Mouse (Mus musculus) heart, embryonic 15.5 days (tissue): ENCODE measurements at regions not wholly inside any gene's neighbourhood (a gene's known extent, or its start where the extent isn't known, plus 50 kb on each side); places are given as distances from the start of the nearest gene placed in this dataset.

Experiments used
- ATAC-seq: fragments of 200-750 bp; cut with Nextera tagmentation; replicated peaks from 2 replicates; pipeline ENCODE4 v1.8.0; 2017; ENCODE audit warnings: low read depth, moderate TSS enrichment; ENCODE audit not compliant: insufficient number of reproducible peaks, insufficient read depth, low FRiP score
- H3K27ac ChIP-seq: fragments of 300-500 bp; sonication (generic); 2 replicates; pipeline ENCODE4 v1.5.1; 2015; ENCODE audit warnings: mild to moderate bottlenecking, inconsistent platforms
- H3K27me3 ChIP-seq: fragments of 300-500 bp; sonication (generic); 2 replicates; pipeline ENCODE4 v1.6.1; 2015; ENCODE audit warnings: inconsistent platforms
- H3K36me3 ChIP-seq: fragments of 300-500 bp; sonication (generic); 2 replicates; pipeline ENCODE4 v1.6.1; 2015; ENCODE audit warnings: mild to moderate bottlenecking, inconsistent platforms
- H3K4me1 ChIP-seq: fragments of 300-500 bp; sonication (generic); replicated peaks from 2 replicates; pipeline ENCODE4 v1.6.1; 2015; ENCODE audit warnings: inconsistent platforms
- H3K4me2 ChIP-seq: fragments of 300-500 bp; sonication (generic); 2 replicates; pipeline ENCODE4 v1.6.1; 2015; ENCODE audit warnings: inconsistent platforms, mild to moderate bottlenecking, moderate library complexity
- H3K4me3 ChIP-seq: fragments of 300-500 bp; sonication (generic); 2 replicates; pipeline ENCODE4 v1.5.1; 2015; ENCODE audit warnings: mild to moderate bottlenecking, inconsistent platforms
- H3K9ac ChIP-seq: fragments of 300-500 bp; sonication (generic); 2 replicates; pipeline ENCODE4 v1.6.1; 2015; ENCODE audit warnings: mild to moderate bottlenecking, inconsistent platforms
- H3K9me3 ChIP-seq: fragments of 300-500 bp; sonication (generic); replicated peaks from 2 replicates; pipeline ENCODE4 v1.6.1; 2016; ENCODE audit warnings: inconsistent platforms
- WGBS: fragments of 180-500 bp; shearing (Covaris S2); methylation state at CpG from one replicate; pipeline ENCODE4 v1.1.7; 2015; ENCODE audit warnings: mixed read lengths; 5-methylcytosine and 5-hydroxymethylcytosine counted together

DNA sequence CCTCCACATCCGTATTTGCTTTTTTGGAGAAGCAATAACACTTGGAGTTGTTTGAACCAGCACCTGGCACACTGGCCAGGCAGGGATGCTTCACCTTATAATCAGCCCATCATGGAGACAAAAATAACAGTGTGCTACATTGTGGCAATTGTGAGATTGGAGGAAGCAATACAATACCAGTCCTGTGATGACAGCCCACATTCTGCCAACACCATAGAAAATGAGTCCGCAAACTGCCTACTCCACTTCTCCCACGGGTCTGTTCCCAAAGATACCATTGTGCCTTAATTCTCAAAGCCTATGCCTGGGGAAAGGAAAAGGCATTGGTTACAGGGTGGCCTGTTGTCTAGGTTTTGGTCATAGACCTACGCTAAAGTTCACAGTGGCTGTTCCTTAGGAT lies 194.9 kb downstream of the Csl start:
- Histone ChIP-seq H3K4me3 (no peak overlapping the region), H3K9me3 (no peaks in the 10 kb centered on the region), H3K4me2 (no peak overlapping the region), H3K27me3 (no peaks in the 10 kb centered on the region), H3K4me1 (peaks cover 18% of the 10 kb centered on the region), H3K27ac (no peak overlapping the region), H3K36me3 (no peaks in the 10 kb centered on the region), H3K9ac (no peak overlapping the region)
- no peak for ATAC-seq
- WGBS = 79% methylated on average over 4 of the region's 4 CpGs

DNA sequence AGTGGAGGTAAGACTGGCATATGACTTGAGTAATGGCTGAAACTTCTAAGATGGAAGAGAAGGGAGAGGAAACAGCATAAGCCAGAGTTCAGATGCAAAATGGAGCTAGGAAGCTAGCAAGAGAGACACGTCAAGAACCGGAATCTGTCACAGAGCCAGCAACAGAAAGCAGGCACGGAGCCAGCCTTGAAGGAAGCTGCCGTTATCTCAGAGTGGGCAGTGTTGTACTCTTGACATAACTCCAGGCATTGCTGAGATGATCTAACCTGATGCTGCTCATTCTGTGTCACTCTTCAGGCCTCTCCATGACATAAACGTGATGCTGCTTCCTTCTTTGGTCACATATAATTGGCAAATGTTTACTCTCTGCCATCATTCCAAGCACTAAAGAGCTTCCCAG lies 191.0 kb downstream of the Csl start:
- ATAC-seq = 0 out of 2 replicates have a peak, but pooled peaks have one; percentile 35
- Histone ChIP-seq H3K36me3 (no peaks in the 10 kb centered on the region), H3K4me1 (peaks cover 7% of the 10 kb centered on the region; the same call in 1 of the 2 replicates), H3K27me3 (no peaks in the 10 kb centered on the region), H3K4me3 (no peak overlapping the region), H3K9me3 (no peaks in the 10 kb centered on the region), H3K27ac (no peak overlapping the region), H3K9ac (no peak overlapping the region), H3K4me2 (no peak overlapping the region)
- whole genome bisulfite sequencing = 17% methylated on average over 5 of the region's 5 CpGs

DNA sequence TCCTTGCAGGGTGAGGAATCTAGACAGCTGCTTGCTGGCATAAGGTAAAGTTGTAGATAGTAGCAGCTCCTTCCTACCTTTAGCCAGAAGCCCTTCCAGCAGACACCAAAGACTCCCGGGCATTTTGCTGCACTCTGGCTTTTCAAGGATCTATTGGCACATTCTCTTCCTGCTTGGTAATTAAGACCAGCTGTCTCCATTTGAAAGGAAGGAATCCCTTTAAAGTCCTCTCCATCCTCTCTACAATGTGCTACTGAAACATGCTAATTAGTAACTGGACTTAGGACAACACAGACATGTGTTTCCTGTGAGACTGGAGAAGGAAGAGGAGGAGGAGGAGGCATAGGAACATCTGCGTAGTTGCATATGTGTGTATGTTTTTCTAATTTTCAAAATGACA lies 189.3 kb downstream of the Csl start:
- ATAC-seq = no peak
- Histone ChIP-seq H3K4me3 (no peak overlapping the region), H3K9ac (no peak overlapping the region), H3K36me3 (no peaks in the 10 kb centered on the region), H3K9me3 (no peaks in the 10 kb centered on the region), H3K27me3 (no peaks in the 10 kb centered on the region), H3K4me1 (peaks cover 7% of the 10 kb centered on the region; the same call in 1 of the 2 replicates), H3K4me2 (no peak overlapping the region), H3K27ac (no peak overlapping the region)
- 39% methylated on average over 2 of the region's 2 CpGs for WGBS

DNA sequence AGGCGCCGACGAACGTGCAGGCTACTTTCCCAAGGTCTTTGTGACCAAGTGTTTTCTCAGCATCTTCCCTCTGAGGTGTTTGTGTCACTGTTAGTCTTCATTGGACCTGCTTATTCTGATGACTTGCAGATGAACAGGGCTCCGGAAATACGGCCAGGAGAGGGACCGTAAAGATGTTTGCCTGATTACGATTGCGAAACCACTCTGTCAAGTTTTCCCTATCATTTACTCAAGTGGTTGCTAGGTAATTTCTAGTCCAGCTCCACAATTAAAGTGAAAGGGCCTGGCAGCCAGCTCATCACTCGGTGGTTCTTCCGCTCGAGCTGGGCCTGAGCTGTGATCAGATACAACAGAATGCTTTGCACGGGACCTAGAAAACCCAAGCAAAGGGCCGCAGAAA lies 185.5 kb downstream of the Csl start:
- no peak overlapping the region for H3K9ac ChIP-seq
- WGBS = 58% methylated on average over 14 of the region's 14 CpGs
- ATAC-seq = no peak
- no peaks in the 10 kb centered on the region for H3K27me3 ChIP-seq
- H3K9me3 ChIP-seq = no peaks in the 10 kb centered on the region
- no peak overlapping the region for H3K27ac ChIP-seq
- no peaks in the 10 kb centered on the region for H3K36me3 ChIP-seq
- no peak overlapping the region for H3K4me2 ChIP-seq
- H3K4me1 ChIP-seq = no peaks in the 10 kb centered on the region
- no peak overlapping the region for H3K4me3 ChIP-seq

DNA sequence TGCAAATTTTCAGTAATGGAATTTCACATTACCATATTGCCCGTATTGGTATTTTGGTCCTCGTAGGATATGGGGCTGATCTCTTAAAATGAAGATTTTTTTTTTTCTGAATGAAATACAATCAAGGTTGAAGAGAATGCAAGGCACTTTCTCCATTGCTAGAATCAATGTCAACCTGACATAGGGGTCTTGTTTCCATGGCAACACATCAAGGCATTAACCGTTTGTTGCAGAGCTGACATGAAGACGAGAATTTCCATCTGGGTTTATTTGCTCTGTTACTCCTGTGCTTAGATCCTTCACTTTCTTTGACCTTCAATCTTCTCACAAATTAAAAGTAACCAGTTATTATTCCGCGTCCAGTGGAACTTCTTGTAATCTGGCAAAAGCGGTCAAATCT lies 184.2 kb downstream of the Csl start:
- 84% methylated on average over 7 of the region's 7 CpGs for WGBS

GRCm38 (mm10) chr10:99576301-99576700 lies 183.2 kb downstream of the Csl start:
- Histone ChIP-seq H3K27ac (no peak overlapping the region), H3K4me2 (no peak overlapping the region), H3K4me3 (no peak overlapping the region), H3K9ac (no peak overlapping the region), H3K4me1 (no peaks in the 10 kb centered on the region), H3K36me3 (no peaks in the 10 kb centered on the region), H3K27me3 (no peaks in the 10 kb centered on the region), H3K9me3 (no peaks in the 10 kb centered on the region)
- ATAC-seq = no peak
- 78% methylated on average over 5 of the region's 5 CpGs for WGBS

More for the DNA sequence above, 184.2 kb downstream of the Csl start:
- H3K27me3 ChIP-seq = no peaks in the 10 kb centered on the region
- no peaks in the 10 kb centered on the region for H3K36me3 ChIP-seq
- H3K9ac ChIP-seq = no peak overlapping the region
- H3K4me1 ChIP-seq = no peaks in the 10 kb centered on the region
- no peaks in the 10 kb centered on the region for H3K9me3 ChIP-seq
- no peak overlapping the region for H3K4me3 ChIP-seq
- no peak for ATAC-seq
- no peak overlapping the region for H3K4me2 ChIP-seq
- H3K27ac ChIP-seq = no peak overlapping the region

DNA sequence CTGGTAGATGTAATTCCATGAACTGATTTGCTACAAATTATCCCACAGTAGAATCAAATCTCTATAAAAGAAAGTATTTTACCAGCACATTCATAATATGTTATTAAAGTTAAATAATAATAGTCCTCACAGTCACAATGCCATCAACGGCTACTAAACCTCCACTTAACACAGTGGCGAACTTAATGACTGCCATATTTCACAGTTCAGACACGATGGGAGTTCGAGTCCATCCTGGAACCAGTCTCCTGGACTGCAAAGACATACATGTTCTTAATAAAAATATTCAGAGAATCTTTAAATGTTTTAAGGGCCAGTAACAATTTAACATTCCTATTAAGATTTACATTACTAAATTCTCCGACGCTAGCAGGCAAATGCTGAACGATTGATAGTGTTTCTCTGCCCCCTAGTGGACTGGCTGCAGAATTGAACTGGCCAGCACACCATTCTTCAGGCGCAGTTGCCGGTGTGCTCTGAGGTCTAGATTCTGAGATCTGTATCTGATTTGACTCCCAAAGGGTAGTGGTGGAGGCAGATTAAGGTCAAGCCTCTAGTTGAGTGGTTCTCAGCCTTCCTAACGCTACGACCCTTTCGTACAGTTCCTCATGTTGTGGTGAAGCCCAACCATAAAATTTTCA lies 182.3 kb downstream of the Csl start:
- H3K4me1 ChIP-seq = no peaks in the 10 kb centered on the region
- H3K27me3 ChIP-seq = no peaks in the 10 kb centered on the region
- no peak overlapping the region for H3K4me2 ChIP-seq
- no peaks in the 10 kb centered on the region for H3K9me3 ChIP-seq
- no peak for ATAC-seq
- WGBS = 25% methylated on average over 12 of the region's 12 CpGs
- H3K4me3 ChIP-seq = no peak overlapping the region
- no peak overlapping the region for H3K27ac ChIP-seq
- H3K9ac ChIP-seq = no peak overlapping the region
- no peaks in the 10 kb centered on the region for H3K36me3 ChIP-seq

- Histone ChIP-seq H3K36me3 (no peaks in the 10 kb centered on the region), H3K9me3 (no peaks in the 10 kb centered on the region), H3K9ac (no peak overlapping the region), H3K4me3 (no peak overlapping the region), H3K27me3 (no peaks in the 10 kb centered on the region), H3K4me1 (no peaks in the 10 kb centered on the region), H3K27ac (no peak overlapping the region), H3K4me2 (no peak overlapping the region)
- 39% methylated on average over 4 of the region's 4 CpGs for WGBS
- ATAC-seq = no peak
These were observed 181.1 kb downstream of the Csl start for GRCm38 (mm10) chr10:99578366-99578765.

DNA sequence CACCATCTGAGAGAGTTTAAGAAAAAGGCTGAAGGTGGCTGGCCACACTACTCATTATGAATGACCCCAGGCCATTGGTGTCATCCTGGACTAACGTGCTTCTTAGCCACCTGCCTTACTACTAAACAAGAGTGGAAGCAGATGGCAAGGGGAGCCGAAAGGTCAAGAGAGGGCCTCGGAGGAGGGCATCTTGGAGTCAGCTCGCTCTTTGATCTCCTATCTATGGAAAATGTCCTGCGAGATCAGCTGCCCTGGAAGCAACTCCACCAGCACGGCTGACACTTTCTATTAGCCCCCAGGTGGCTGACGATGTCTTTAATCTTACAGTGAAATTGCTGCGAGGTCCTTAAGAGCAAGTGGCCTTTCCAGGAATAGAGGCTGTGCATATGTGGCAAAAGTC lies 179.3 kb downstream of the Csl start:
- Histone ChIP-seq H3K27ac (no peak overlapping the region), H3K9me3 (no peaks in the 10 kb centered on the region), H3K27me3 (no peaks in the 10 kb centered on the region), H3K4me1 (no peaks in the 10 kb centered on the region), H3K9ac (no peak overlapping the region), H3K4me2 (no peak overlapping the region), H3K36me3 (no peaks in the 10 kb centered on the region), H3K4me3 (no peak overlapping the region)
- WGBS = 26% methylated on average over 8 of the region's 8 CpGs
- no peak for ATAC-seq

GRCm38 (mm10) chr10:99581074-99581473 lies 178.4 kb downstream of the Csl start:
- H3K4me2 ChIP-seq = no peak overlapping the region
- H3K4me3 ChIP-seq = no peak overlapping the region
- H3K27me3 ChIP-seq = no peaks in the 10 kb centered on the region
- H3K36me3 ChIP-seq = no peaks in the 10 kb centered on the region
- H3K4me1 ChIP-seq = no peaks in the 10 kb centered on the region
- H3K9me3 ChIP-seq = no peaks in the 10 kb centered on the region
- WGBS = 69% methylated on average over 8 of the region's 8 CpGs
- no peak overlapping the region for H3K9ac ChIP-seq
- no peak for ATAC-seq
- no peak overlapping the region for H3K27ac ChIP-seq

GRCm38 (mm10) chr10:99584855-99585254 lies 174.6 kb downstream of the Csl start:
- Histone ChIP-seq H3K36me3 (no peaks in the 10 kb centered on the region), H3K4me1 (no peaks in the 10 kb centered on the region), H3K4me2 (no peak overlapping the region), H3K27ac (no peak overlapping the region), H3K4me3 (no peak overlapping the region), H3K9me3 (no peaks in the 10 kb centered on the region), H3K27me3 (no peaks in the 10 kb centered on the region), H3K9ac (no peak overlapping the region)
- WGBS = 64% methylated on average over 2 of the region's 2 CpGs
- no peak for ATAC-seq

GRCm38 (mm10) chr10:99592220-99592619 lies 167.2 kb downstream of the Csl start:
- no peak overlapping the region for H3K4me3 ChIP-seq
- no peak overlapping the region for H3K9ac ChIP-seq
- H3K27ac ChIP-seq = no peak overlapping the region
- no peaks in the 10 kb centered on the region for H3K9me3 ChIP-seq
- H3K27me3 ChIP-seq = no peaks in the 10 kb centered on the region
- H3K36me3 ChIP-seq = no peaks in the 10 kb centered on the region
- ATAC-seq = no peak; the same call in 1 of the 2 replicates
- WGBS = 22% methylated on average over 9 of the region's 9 CpGs
- H3K4me1 ChIP-seq = peaks cover 7% of the 10 kb centered on the region; the same call in 1 of the 2 replicates
- peak overlapping the region; percentile 45 for H3K4me2 ChIP-seq
